Mouse (Mus musculus): ENCODE results near the gene 2610318N02Rik. TPM values are rescaled to one million over a fixed set of nuclear protein-coding genes. Genes with fewer than 3 reads are reported as not detected.
"Not testable (repeated sequence)": the region's sequence is repeated elsewhere in the genome, so short reads cannot be mapped to it uniquely, and the experiment has no call there.

The 2610318N02Rik gene
- 35.9 and 55.8 TPM in 2 replicates for polyA plus RNA-seq (2012; rRNA removed)

- peak; percentile 96 for DNase-seq (ENCODE audit: low read depth)
- TF ChIP-seq CTCF (IDR thresholded peaks at IDR 0.05; ENCODE audit: borderline replicate concordance, extremely low read depth, insufficient read depth, insufficient read length) (no peak), POLR2A (IDR thresholded peaks at IDR 0.05; ENCODE audit: borderline replicate concordance, extremely low read depth, insufficient read depth, insufficient read length, poor library complexity, severe bottlenecking) (peak; percentile 41; the same call in 1 of the 2 replicates)
These were observed at the start of gene 2610318N02Rik for GRCm38 (mm10) chr16:17124871-17125520. 2610318N02Rik (minus strand) TSS chr16:17125167.

- no peak for TF ChIP-seq CTCF (IDR thresholded peaks at IDR 0.05; ENCODE audit: borderline replicate concordance, extremely low read depth, insufficient read depth, insufficient read length)
- no peak for TF ChIP-seq POLR2A (IDR thresholded peaks at IDR 0.05; ENCODE audit: borderline replicate concordance, extremely low read depth, insufficient read depth, insufficient read length, poor library complexity, severe bottlenecking)
- no peak for DNase-seq (ENCODE audit: low read depth)
These were observed 43.1 kb upstream of the 2610318N02Rik start for GRCm38 (mm10) chr16:17168049-17168448.

GRCm38 (mm10) chr16:17167179-17167578 lies 42.2 kb upstream of the 2610318N02Rik start:
- TF ChIP-seq CTCF (IDR thresholded peaks at IDR 0.05; ENCODE audit: borderline replicate concordance, extremely low read depth, insufficient read depth, insufficient read length) (no peak), POLR2A (IDR thresholded peaks at IDR 0.05; ENCODE audit: borderline replicate concordance, extremely low read depth, insufficient read depth, insufficient read length, poor library complexity, severe bottlenecking) (no peak)
- DNase-seq (ENCODE audit: low read depth), result no peak

GRCm38 (mm10) chr16:17165478-17165877 lies 40.5 kb upstream of the 2610318N02Rik start:
- DNase-seq (ENCODE audit: low read depth), result not testable (repeated sequence)

GRCm38 (mm10) chr16:17154346-17154745 lies 29.4 kb upstream of the 2610318N02Rik start:
- no peak for TF ChIP-seq CTCF (IDR thresholded peaks at IDR 0.05; ENCODE audit: borderline replicate concordance, extremely low read depth, insufficient read depth, insufficient read length)
- TF ChIP-seq POLR2A (IDR thresholded peaks at IDR 0.05; ENCODE audit: borderline replicate concordance, extremely low read depth, insufficient read depth, insufficient read length, poor library complexity, severe bottlenecking), result no peak
- no peak for DNase-seq (ENCODE audit: low read depth)

- TF ChIP-seq POLR2A (IDR thresholded peaks at IDR 0.05; ENCODE audit: borderline replicate concordance, extremely low read depth, insufficient read depth, insufficient read length, poor library complexity, severe bottlenecking) (no peak), CTCF (IDR thresholded peaks at IDR 0.05; ENCODE audit: borderline replicate concordance, extremely low read depth, insufficient read depth, insufficient read length) (no peak)
- no peak for DNase-seq (ENCODE audit: low read depth)
These were observed 26.9 kb upstream of the 2610318N02Rik start for GRCm38 (mm10) chr16:17151874-17152273.

- TF ChIP-seq POLR2A (IDR thresholded peaks at IDR 0.05; ENCODE audit: borderline replicate concordance, extremely low read depth, insufficient read depth, insufficient read length, poor library complexity, severe bottlenecking), result no peak
- no peak for TF ChIP-seq CTCF (IDR thresholded peaks at IDR 0.05; ENCODE audit: borderline replicate concordance, extremely low read depth, insufficient read depth, insufficient read length)
- DNase-seq (ENCODE audit: low read depth), result no peak
These were observed 25.7 kb upstream of the 2610318N02Rik start for GRCm38 (mm10) chr16:17150520-17151258.

- DNase-seq (ENCODE audit: low read depth), result peak; percentile 42
These were observed 23.1 kb upstream of the 2610318N02Rik start for GRCm38 (mm10) chr16:17148084-17148483.

GRCm38 (mm10) chr16:17147391-17147929 lies 22.5 kb upstream of the 2610318N02Rik start:
- TF ChIP-seq CTCF (IDR thresholded peaks at IDR 0.05; ENCODE audit: borderline replicate concordance, extremely low read depth, insufficient read depth, insufficient read length), result no peak
- TF ChIP-seq POLR2A (IDR thresholded peaks at IDR 0.05; ENCODE audit: borderline replicate concordance, extremely low read depth, insufficient read depth, insufficient read length, poor library complexity, severe bottlenecking), result no peak
- DNase-seq (ENCODE audit: low read depth), result peak; percentile 57

More at GRCm38 (mm10) chr16:17148084-17148483, 23.1 kb upstream of the 2610318N02Rik start:
- TF ChIP-seq POLR2A (IDR thresholded peaks at IDR 0.05; ENCODE audit: borderline replicate concordance, extremely low read depth, insufficient read depth, insufficient read length, poor library complexity, severe bottlenecking) (no peak), CTCF (IDR thresholded peaks at IDR 0.05; ENCODE audit: borderline replicate concordance, extremely low read depth, insufficient read depth, insufficient read length) (peak; percentile 45)

GRCm38 (mm10) chr16:17146772-17147235 lies 21.8 kb upstream of the 2610318N02Rik start, which contains the start of gene Ccdc116:
Ccdc116 (minus strand) TSS chr16:17147229.
- TF ChIP-seq CTCF (IDR thresholded peaks at IDR 0.05; ENCODE audit: borderline replicate concordance, extremely low read depth, insufficient read depth, insufficient read length) (peak; percentile 56; the same call in 1 of the 2 replicates), POLR2A (IDR thresholded peaks at IDR 0.05; ENCODE audit: borderline replicate concordance, extremely low read depth, insufficient read depth, insufficient read length, poor library complexity, severe bottlenecking) (no peak)
- peak; percentile 95 for DNase-seq (ENCODE audit: low read depth)

- no peak for TF ChIP-seq CTCF (IDR thresholded peaks at IDR 0.05; ENCODE audit: borderline replicate concordance, extremely low read depth, insufficient read depth, insufficient read length)
- TF ChIP-seq POLR2A (IDR thresholded peaks at IDR 0.05; ENCODE audit: borderline replicate concordance, extremely low read depth, insufficient read depth, insufficient read length, poor library complexity, severe bottlenecking), result no peak
- peak; percentile 43 for DNase-seq (ENCODE audit: low read depth)
These were observed 19.4 kb upstream of the 2610318N02Rik start, which contains the start of gene Ydjc for GRCm38 (mm10) chr16:17144339-17144738. Ydjc (plus strand) TSS chr16:17144621.

All from brain, embryonic 14.5 days (tissue).